Mouse (Mus musculus): Measurements from ENCODE around the gene Masp1.

DNA sequence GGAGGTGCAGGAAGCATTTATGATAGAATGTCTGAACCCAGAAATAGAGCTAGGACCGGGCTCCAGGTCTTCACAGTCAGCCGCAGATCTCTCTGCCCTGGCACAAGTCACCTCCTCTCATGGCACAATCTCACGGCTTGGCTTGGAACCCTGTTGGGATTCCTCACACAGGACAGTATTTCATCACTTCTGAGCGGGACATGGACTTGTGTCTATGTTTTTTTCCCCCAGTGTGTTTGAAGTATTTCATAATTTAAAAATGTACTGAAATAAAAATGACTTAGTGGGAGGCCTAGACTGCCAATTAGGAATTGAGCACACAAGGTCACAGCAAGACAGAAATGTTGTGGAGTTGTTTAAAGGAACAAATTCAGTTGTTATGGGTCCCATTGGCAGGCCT lies 76.4 kb downstream of the Masp1 start:
- TF ChIP-seq POLR2A (IDR thresholded peaks at IDR 0.05; ENCODE audit: insufficient read length, low read depth) = no peak
- TF ChIP-seq SRF (IDR thresholded peaks at IDR 0.05; ENCODE audit: control insufficient read depth, insufficient read length, low read depth) = no peak
- TF ChIP-seq USF1 (IDR thresholded peaks at IDR 0.05; ENCODE audit: low read depth) = no peak
- TF ChIP-seq POLR2AphosphoS2 (IDR thresholded peaks at IDR 0.05; ENCODE audit: insufficient read length, low read depth) = no peak
- no peak for TF ChIP-seq REST (IDR thresholded peaks at IDR 0.05; ENCODE audit: insufficient read depth, insufficient read length)
- TF ChIP-seq CEBPB (IDR thresholded peaks at IDR 0.05; ENCODE audit: insufficient read depth, poor library complexity, severe bottlenecking) = no peak
- no peak for TF ChIP-seq MAX (IDR thresholded peaks at IDR 0.05; ENCODE audit: low read depth)
